Mouse (Mus musculus) limb, embryonic 12.5 days (tissue): ENCODE data around the gene Tnfsf8. TPM values are rescaled to one million over a fixed set of nuclear protein-coding genes. Genes with fewer than 3 reads are reported as not detected.

Source experiments
- ATAC-seq: fragments of 200-750 bp; cut with Nextera tagmentation; 2 replicates; pipeline ENCODE4 v1.8.0; 2017; ENCODE audit warnings: low read depth, moderate TSS enrichment; ENCODE audit not compliant: insufficient number of reproducible peaks, insufficient read depth, low FRiP score, low TSS enrichment
- H3K27ac ChIP-seq: fragments of 300-500 bp; sonication (generic); 2 replicates; pipeline ENCODE4 v1.5.1; 2016; ENCODE audit warnings: mild to moderate bottlenecking, moderate library complexity
- H3K27me3 ChIP-seq: fragments of 300-500 bp; sonication (generic); 2 replicates; pipeline ENCODE4 v1.6.1; 2016; ENCODE audit warnings: mild to moderate bottlenecking, moderate library complexity
- H3K36me3 ChIP-seq: fragments of 300-500 bp; sonication (generic); 2 replicates; pipeline ENCODE4 v1.6.1; 2016; ENCODE audit warnings: mild to moderate bottlenecking, moderate library complexity
- H3K4me1 ChIP-seq: fragments of 300-500 bp; sonication (generic); replicated peaks from 2 replicates; pipeline ENCODE4 v1.6.1; 2016
- H3K4me2 ChIP-seq: fragments of 300-500 bp; sonication (generic); 2 replicates; pipeline ENCODE4 v1.6.1; 2016; ENCODE audit warnings: mild to moderate bottlenecking, moderate library complexity
- H3K4me3 ChIP-seq: fragments of 300-500 bp; sonication (generic); replicated peaks from 2 replicates; pipeline ENCODE4 v1.5.1; 2016; ENCODE audit warnings: mild to moderate bottlenecking
- H3K9ac ChIP-seq: fragments of 300-500 bp; sonication (generic); replicated peaks from 2 replicates; pipeline ENCODE4 v1.6.1; 2016; ENCODE audit warnings: mild to moderate bottlenecking, moderate library complexity
- H3K9me3 ChIP-seq: fragments of 300-500 bp; sonication (generic); 2 replicates; pipeline ENCODE4 v1.6.1; 2016; ENCODE audit warnings: mild to moderate bottlenecking, moderate library complexity
- WGBS: fragments of 180-500 bp; shearing (Covaris S2); methylation state at CpG from one replicate; pipeline ENCODE4 v1.1.7; 2016; 5-methylcytosine and 5-hydroxymethylcytosine counted together
- polyA plus RNA-seq: library from polyadenylated mRNA; unstranded; fragments of >200 nt; fragmentation: Nextera tagmentation; extraction: Ambion mirVana; gene quantifications from 2 replicates; pipeline ENCODE4 v1.2.1, GENCODE M21; 2016

Gene Tnfsf8
- polyA plus RNA-seq, 1 experiment from 2014 or later, result 0.05 TPM

DNA sequence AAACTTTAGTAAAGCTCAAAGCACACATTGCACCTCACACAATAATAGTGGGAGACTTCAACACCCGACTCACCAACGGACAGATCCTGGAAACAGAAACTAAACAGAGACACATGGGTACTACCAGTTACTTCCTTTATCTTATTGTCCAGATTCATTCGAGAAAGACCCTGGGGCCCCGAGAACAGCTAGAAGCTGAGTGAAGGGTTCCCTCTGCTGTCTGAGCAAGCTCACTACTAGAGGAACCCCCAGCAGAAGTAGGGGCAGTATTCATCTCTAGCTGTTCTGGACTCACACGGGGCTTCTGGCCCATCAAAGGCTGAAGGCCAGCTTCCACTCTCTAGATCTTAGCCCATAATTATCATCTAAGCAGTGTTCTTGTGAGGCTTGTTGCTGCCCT lies 20.7 kb downstream of the Tnfsf8 start:
- 54% methylated on average over 5 of the region's 5 CpGs for WGBS
- Histone ChIP-seq H3K27ac (no peak overlapping the region), H3K9me3 (no peaks in the 10 kb centered on the region), H3K27me3 (no peaks in the 10 kb centered on the region), H3K4me1 (no peaks in the 10 kb centered on the region), H3K4me2 (no peak overlapping the region), H3K36me3 (no peaks in the 10 kb centered on the region), H3K9ac (no peak overlapping the region), H3K4me3 (no peak overlapping the region)
- ATAC-seq, result no peak

- Histone ChIP-seq H3K4me1 (no peaks in the 10 kb centered on the region), H3K27me3 (no peaks in the 10 kb centered on the region), H3K9ac (no peak overlapping the region), H3K4me3 (no peak overlapping the region), H3K27ac (no peak overlapping the region), H3K4me2 (no peak overlapping the region), H3K9me3 (no peaks in the 10 kb centered on the region), H3K36me3 (no peaks in the 10 kb centered on the region)
- ATAC-seq, result no peak
- WGBS, result 74% methylated on average over 4 of the region's 4 CpGs
Measured at GRCm38 (mm10) chr4:63823136-63823535, 38.0 kb downstream of the Tnfsf8 start.

- H3K4me2 ChIP-seq, result no peak overlapping the region
- H3K36me3 ChIP-seq, result no peaks in the 10 kb centered on the region
- no peak for ATAC-seq
- H3K4me3 ChIP-seq, result no peak overlapping the region
- no peaks in the 10 kb centered on the region for H3K9me3 ChIP-seq
- H3K27ac ChIP-seq, result no peak overlapping the region
- H3K4me1 ChIP-seq, result no peaks in the 10 kb centered on the region
- H3K9ac ChIP-seq, result no peak overlapping the region
- H3K27me3 ChIP-seq, result no peaks in the 10 kb centered on the region
Measured at GRCm38 (mm10) chr4:63817505-63817904, 43.6 kb downstream of the Tnfsf8 start.

DNA sequence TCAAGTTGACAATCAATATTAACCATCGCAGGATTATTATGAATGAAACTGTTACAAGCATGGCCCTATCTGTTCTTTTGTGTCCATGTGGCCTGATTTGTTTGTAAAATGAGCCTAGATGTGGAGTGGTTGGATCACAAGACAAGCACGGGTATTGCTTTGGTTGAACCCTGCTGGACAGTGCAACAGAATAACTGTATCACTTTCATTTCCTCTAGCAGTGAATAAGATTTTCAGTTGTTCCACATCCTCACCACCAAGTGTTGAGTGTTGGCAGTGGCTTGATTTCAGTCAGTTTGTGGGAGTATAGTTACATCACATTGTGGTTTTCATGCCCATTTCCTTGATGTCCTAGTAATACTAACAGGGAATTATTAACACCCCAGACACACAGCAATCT lies 45.5 kb downstream of the Tnfsf8 start:
- H3K36me3 ChIP-seq, result no peaks in the 10 kb centered on the region
- H3K4me2 ChIP-seq, result no peak overlapping the region
- no peak overlapping the region for H3K4me3 ChIP-seq
- ATAC-seq, result no peak
- no peak overlapping the region for H3K9ac ChIP-seq
- WGBS, result 90% methylated on average over 2 of the region's 2 CpGs
- no peaks in the 10 kb centered on the region for H3K9me3 ChIP-seq
- H3K27ac ChIP-seq, result no peak overlapping the region
- no peaks in the 10 kb centered on the region for H3K4me1 ChIP-seq
- no peaks in the 10 kb centered on the region for H3K27me3 ChIP-seq

GRCm38 (mm10) chr4:63798083-63798482 lies 63.1 kb downstream of the Tnfsf8 start:
- 84% methylated on average over 1 of the region's 1 CpGs for WGBS
- H3K9me3 ChIP-seq, result no peaks in the 10 kb centered on the region
- H3K9ac ChIP-seq, result no peak overlapping the region
- H3K36me3 ChIP-seq, result no peaks in the 10 kb centered on the region
- no peak overlapping the region for H3K27ac ChIP-seq
- no peak overlapping the region for H3K4me3 ChIP-seq
- H3K27me3 ChIP-seq, result no peaks in the 10 kb centered on the region
- ATAC-seq, result no peak
- no peaks in the 10 kb centered on the region for H3K4me1 ChIP-seq
- no peak overlapping the region for H3K4me2 ChIP-seq

- Histone ChIP-seq H3K9me3 (no peaks in the 10 kb centered on the region), H3K9ac (no peak overlapping the region), H3K4me3 (no peak overlapping the region), H3K4me1 (no peaks in the 10 kb centered on the region), H3K27ac (no peak overlapping the region), H3K27me3 (no peaks in the 10 kb centered on the region), H3K4me2 (no peak overlapping the region), H3K36me3 (no peaks in the 10 kb centered on the region)
- WGBS, result 88% methylated on average over 1 of the region's 1 CpGs
- ATAC-seq, result no peak
Measured at GRCm38 (mm10) chr4:63796527-63796926, 64.6 kb downstream of the Tnfsf8 start.

- ATAC-seq, result no peak
- WGBS, result 87% methylated on average over 3 of the region's 3 CpGs
- no peaks in the 10 kb centered on the region for H3K9me3 ChIP-seq
- H3K27ac ChIP-seq, result no peak overlapping the region
- H3K4me1 ChIP-seq, result no peaks in the 10 kb centered on the region
- H3K9ac ChIP-seq, result no peak overlapping the region
- H3K36me3 ChIP-seq, result no peaks in the 10 kb centered on the region
- no peaks in the 10 kb centered on the region for H3K27me3 ChIP-seq
- H3K4me2 ChIP-seq, result no peak overlapping the region
- H3K4me3 ChIP-seq, result no peak overlapping the region
Measured at GRCm38 (mm10) chr4:63792328-63792727, 68.8 kb downstream of the Tnfsf8 start.

DNA sequence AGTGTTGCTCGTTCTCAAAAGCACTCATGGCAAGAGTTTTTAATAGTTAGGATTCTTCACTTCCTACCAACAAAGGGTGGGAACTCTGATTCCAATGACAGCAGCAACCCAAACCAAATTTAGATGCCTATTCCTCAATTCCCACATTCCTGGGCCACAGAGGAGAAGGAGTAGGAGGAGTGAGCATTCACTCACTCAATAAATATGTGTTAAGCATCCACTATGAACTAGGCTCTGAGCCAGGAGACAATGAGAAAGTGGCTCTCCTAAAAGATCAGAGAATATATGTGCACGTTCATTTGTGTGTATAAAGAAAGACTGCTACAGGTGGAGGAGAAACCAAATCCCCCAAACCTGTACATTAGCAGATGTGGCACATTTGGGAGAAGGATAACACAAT lies 75.7 kb downstream of the Tnfsf8 start:
- ATAC-seq, result no peak
- H3K4me2 ChIP-seq, result no peak overlapping the region
- H3K9ac ChIP-seq, result no peak overlapping the region
- no peaks in the 10 kb centered on the region for H3K9me3 ChIP-seq
- 81% methylated on average over 2 of the region's 2 CpGs for WGBS
- H3K27ac ChIP-seq, result no peak overlapping the region
- H3K4me1 ChIP-seq, result no peaks in the 10 kb centered on the region
- no peaks in the 10 kb centered on the region for H3K36me3 ChIP-seq
- no peaks in the 10 kb centered on the region for H3K27me3 ChIP-seq
- no peak overlapping the region for H3K4me3 ChIP-seq

GRCm38 (mm10) chr4:63783826-63784225 lies 77.3 kb downstream of the Tnfsf8 start:
- H3K27me3 ChIP-seq, result no peaks in the 10 kb centered on the region
- H3K9me3 ChIP-seq, result no peaks in the 10 kb centered on the region
- H3K36me3 ChIP-seq, result no peaks in the 10 kb centered on the region
- no peak overlapping the region for H3K27ac ChIP-seq
- no peak overlapping the region for H3K4me3 ChIP-seq
- no peaks in the 10 kb centered on the region for H3K4me1 ChIP-seq
- H3K9ac ChIP-seq, result no peak overlapping the region
- WGBS, result 69% methylated on average over 5 of the region's 5 CpGs
- H3K4me2 ChIP-seq, result no peak overlapping the region
- no peak for ATAC-seq

DNA sequence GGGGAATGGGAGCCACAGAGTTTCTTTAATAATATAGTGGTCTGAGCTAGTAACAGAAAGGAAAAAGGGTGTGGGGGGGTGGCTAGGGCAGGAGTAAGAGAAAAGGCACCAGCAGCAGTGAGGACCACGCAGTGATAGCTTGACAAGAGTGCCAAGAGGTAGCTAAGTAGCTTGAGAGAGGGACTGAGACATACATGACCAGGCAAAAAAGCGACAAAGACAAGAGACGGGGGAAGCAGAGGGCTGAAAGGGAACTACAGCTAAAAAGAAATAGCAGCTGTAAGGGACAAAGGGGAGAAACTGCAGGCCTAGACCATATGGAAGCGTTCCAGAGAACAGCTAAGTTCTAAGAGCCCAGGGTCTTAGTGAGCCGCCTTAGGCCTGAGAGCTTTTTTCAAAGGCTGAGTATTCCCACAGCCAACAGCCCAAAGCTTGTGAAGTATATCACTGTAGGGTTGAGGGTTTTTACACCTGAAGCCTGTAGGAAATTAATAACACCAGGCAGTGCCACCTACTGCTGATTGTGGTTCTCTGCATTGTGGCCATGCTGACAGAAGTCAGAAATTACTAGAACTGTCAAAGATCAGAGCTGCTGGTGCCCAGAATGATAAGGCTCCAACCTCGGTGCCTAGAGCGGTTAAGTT lies 78.1 kb downstream of the Tnfsf8 start:
- H3K9ac ChIP-seq, result no peak overlapping the region
- H3K36me3 ChIP-seq, result no peaks in the 10 kb centered on the region
- no peak overlapping the region for H3K27ac ChIP-seq
- no peak for ATAC-seq
- no peaks in the 10 kb centered on the region for H3K4me1 ChIP-seq
- H3K4me3 ChIP-seq, result no peak overlapping the region
- H3K9me3 ChIP-seq, result no peaks in the 10 kb centered on the region
- no peaks in the 10 kb centered on the region for H3K27me3 ChIP-seq
- WGBS, result 75% methylated on average over 7 of the region's 7 CpGs
- H3K4me2 ChIP-seq, result no peak overlapping the region
